Mouse (Mus musculus): Measurements from ENCODE around the gene Pon1.
"Not testable (repeated sequence)": the region's sequence is repeated elsewhere in the genome, so short reads cannot be mapped to it uniquely, and the experiment has no call there.

Gene Pon1

DNA sequence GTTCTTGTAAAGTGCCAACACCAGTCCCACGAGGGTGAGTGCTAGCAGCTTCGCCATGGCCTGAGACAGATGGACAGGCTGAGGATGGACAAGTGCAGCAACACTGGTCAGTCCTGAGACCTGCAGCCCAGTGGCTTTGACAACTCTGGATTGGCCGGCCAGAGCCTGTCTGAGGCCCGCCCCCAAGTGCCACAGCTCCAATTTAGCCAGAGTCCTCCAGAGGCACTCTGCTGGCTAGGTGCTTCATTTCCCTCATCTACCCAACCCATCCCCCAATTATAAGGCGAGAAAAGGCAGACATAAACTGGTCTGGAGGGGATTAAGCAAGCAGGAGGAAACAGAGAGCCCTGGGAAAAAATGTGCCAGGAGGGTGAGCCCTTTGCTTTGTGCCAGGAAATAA lies at the start of gene Pon1:
Gene Pon1, minus strand, starts transcription at position 254 of the 400 bp plus-strand sequence.
- no peak for DNase-seq

DNA sequence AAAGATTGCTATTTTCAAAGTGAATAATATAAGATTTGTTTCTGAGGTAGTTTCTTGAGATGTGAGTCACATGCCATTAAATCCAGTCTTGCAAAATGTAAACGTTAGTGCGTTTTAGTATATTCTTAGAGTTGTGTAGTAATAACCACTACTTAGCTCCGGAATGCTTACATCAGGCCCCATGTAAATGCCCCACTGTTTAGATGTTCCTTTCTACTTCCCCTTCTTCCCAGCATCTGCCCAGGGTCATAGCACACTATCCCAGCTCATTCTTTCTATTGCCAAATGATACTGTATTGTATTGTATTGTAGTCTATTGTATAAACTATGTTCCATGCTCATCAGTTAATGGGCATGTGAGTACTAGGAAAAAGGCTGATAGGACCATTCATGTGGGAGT lies 45.1 kb upstream of the Pon1 start:
- no peak for DNase-seq

DNA sequence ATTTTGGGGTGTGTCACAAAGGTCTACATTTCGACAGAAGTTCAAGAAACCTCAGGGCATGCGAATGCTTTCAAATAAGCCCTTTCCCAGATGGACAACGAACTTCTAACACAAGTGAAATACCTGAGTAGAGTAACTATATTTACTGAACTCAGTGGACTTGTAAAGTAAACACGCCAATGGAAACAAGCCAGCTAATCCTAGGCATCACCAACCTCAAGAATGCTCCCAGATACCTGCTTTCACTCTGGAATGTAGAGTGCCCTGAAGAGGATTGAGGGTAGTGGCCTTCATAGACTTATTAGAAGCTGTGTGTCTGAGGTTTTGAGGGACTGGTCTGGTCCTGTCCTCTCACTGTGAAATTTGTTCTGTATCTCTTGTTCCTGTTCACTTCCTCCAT lies 43.8 kb upstream of the Pon1 start:
- no peak for DNase-seq

DNA sequence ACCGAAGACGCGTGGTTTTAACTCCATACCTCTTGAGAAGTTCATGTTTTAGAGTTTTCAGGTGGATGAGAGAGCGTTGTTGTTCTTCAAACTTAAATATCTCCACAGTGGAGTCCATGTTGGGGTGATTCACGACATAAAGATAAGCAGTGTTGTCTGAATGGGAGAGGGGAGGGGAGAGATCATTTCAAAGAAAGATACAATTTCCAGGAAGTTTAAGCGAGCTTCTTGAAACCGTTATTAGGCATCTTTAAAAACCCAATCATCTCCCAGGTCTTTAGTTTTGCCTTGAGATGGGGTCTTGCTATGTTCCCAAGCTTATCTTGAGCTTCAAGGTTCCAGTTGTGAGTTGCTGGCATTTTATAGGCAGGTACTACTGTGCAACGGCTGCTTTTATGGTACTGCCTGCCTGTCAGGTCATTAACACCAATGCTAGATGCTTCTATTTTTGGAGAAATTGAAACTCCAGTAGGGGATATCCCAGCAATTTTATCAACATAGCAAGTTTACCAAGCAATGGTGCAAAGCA lies 43.2 kb upstream of the Pon1 start:
- no peak for DNase-seq

DNA sequence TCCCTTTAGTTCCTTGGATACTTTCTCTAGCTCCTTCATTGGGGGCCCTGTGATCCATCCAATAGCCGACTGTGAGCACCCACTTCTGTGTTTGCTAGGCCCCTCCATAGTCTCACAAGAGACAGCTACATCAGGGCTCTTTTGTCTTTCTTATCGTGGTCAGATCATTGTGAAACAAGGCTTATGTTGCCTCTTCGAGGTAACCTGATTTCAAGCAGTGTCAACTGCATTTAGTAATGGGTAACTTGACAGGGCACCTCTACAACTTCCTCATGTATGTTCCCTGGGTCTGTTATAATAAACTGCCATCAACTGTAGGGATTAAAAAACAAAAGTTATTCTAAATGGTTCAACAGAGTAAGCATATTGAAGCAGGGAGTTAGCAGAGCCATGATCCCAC lies 40.8 kb upstream of the Pon1 start:
- DNase-seq = no peak

DNA sequence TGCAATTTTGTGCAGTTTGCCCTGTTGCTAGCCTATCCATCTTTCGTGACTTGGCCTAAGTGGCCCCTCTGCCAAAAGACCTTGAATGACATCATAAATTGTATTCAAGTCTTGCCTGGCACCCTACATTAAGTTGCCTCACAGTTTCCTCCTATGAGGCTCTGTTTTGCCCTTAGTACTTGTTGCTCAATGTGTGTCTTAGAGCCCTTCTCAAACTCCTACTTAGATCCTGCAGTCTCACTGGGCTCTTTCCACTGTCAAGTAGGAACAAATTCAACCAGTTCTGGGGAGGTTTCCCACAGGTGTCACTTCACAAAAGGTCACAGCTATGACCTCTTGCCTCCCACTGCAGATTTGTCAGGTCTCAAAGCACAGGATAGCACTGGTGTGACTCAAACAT lies 40.1 kb upstream of the Pon1 start:
- DNase-seq = no peak

- DNase-seq = no peak
These were observed 38.3 kb upstream of the Pon1 start for GRCm38 (mm10) chr6:5232022-5232421.

GRCm38 (mm10) chr6:5230261-5230660 lies 36.5 kb upstream of the Pon1 start:
- peak; percentile 37 to 51 for DNase-seq

DNA sequence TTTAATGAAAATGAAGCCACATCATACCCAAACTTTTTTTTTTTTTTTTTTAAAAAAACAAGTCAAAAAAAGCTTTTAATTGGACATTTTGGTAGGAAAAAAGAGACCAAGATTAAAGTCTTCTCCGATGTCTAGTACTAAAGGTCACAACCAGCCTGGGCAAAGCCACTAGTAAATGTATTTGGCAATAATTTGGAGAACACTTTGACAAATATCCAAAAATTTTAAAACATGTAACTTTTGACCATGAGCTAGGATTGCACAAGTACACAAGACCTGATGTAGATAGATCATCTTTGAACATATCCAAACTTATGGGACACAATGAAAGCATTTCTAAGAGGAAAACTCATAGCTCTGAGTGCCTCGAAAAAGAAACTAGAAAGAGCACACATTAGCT lies 29.8 kb upstream of the Pon1 start:
- DNase-seq = not testable (repeated sequence)

GRCm38 (mm10) chr6:5222080-5222479 lies 28.3 kb upstream of the Pon1 start:
- no peak for DNase-seq

DNA sequence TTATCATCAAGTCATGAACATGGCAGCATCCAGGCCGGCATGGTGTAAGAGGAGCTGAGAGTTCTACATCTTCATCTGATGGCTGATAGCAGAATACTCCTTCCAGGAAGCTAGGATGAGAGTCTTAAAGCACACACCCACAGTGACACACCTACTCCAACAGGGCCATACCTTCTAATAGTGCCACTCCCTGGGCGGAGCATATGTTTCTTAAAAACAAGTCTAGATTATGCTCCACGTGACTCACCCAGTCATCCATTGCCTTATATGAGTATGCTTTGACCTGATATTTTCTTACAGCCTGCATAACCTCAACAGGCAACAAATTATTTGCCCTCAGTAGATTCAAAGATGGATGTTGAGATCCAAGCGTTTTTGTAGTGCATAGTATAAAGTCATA lies 24.4 kb upstream of the Pon1 start:
- DNase-seq = no peak

DNA sequence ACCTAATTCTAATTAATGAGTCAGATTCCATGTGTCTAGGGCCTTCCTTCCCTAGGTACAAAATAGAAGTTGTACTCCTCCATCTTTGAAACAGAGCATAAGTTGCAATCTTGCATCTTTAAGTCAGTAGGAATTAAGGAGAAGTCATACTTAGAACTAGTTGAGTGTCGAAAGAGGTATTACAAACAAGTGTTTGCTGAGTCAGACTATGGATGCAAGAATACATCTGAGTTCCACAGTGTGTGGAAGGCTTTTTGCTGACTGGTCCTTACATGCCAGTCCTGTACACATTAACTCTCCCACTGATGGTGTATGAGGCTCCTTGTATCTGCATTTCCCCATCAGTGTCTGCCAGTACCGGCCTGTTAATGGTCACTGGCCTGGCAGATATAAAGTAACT lies 14.1 kb upstream of the Pon1 start:
- DNase-seq = no peak

DNA sequence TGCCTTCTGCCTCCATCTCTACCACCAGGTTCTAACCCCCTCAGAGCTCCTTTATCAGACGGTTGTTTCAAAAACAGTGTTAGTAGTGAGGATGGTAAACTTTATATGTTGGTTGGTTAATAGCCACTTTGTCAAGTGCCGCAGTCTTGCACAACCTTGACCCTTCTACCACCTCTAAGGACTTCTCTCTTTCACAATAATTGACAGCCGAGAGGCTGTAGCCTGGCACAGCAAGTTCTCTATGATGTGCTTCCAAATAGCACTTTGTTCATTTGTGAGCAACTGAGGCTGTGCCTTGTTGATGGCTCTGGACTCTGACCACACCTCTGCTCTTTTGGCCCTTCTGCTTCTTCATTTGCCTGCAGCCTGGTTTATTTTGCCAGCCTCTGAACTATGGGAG lies 6.2 kb upstream of the Pon1 start:
- no peak for DNase-seq

DNA sequence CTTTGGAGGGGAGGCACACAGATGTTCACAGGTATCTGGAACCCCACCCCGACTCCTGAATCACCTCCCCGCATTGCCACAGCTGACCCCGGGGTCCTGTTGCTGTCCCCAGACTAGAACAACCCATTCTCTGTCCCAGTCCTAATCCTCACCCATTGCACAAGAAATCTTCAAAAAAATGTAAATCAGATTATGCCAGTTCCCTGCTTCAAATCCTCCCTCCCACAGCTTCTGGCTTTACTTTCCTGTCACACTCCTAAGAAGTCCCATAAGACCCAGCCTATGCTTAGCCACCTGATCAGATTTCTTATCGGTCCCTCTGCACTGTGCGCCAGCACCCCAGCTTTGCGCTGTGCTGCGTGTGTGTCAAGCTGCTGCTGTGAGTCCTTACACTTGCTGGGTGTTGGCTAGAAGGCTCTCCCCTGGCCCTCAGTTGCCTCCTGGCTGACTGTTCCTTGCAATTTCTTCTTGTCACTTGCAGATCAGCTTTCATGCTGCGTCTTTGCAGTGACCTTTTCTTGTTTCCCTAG lies 5.7 kb upstream of the Pon1 start:
- no peak for DNase-seq

- DNase-seq = no peak
These were observed 4.8 kb upstream of the Pon1 start for GRCm38 (mm10) chr6:5198590-5198989.

GRCm38 (mm10) chr6:5190761-5191160 lies 3.0 kb downstream of the Pon1 start:
- no peak for DNase-seq

GRCm38 (mm10) chr6:5189507-5189906 lies 4.2 kb downstream of the Pon1 start:
- peak; percentile 8 to 38 for DNase-seq

DNA sequence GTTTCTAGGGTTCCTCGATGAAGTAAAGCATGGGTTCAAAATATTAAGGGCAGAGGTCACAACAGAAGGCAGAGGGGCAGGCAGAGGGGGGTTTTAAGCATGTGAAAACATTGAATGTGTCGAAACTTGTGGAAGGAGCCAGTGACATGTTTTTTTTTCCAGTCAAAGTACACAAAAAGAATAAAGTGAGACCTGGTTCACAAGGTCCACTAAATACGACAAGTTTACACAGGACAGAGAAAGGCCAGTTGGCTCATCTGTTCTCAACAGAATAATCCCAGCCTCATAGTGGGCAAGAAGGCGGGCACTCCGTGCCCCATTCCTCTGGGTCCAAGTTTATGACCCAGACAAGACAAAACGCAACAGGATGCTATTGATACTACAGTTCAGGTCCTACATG lies 4.8 kb downstream of the Pon1 start:
- no peak for DNase-seq

GRCm38 (mm10) chr6:5188036-5188435 lies 5.7 kb downstream of the Pon1 start:
- DNase-seq = no peak

DNA sequence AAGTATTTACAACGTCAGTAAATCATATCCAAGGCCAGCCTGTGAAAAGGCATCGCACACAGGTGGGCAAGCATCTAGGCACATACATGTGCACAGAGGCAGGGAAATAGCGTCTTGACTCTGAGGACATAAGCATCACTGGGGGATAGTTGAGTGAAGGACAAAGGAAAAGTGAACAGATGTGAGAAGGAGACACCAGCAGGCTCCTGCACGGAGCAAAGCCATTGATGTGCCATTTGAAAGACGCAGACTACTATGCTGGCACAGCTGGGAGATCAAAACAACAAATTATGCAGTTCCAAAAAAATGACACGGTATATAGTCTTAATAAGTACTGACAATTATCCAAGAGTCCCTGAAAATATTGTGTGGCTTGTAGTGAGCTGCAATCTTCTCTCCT lies 6.2 kb downstream of the Pon1 start:
- no peak for DNase-seq

- DNase-seq = no peak
These were observed 7.4 kb downstream of the Pon1 start for GRCm38 (mm10) chr6:5186229-5186950.

- DNase-seq = no peak
These were observed 13.1 kb downstream of the Pon1 start for GRCm38 (mm10) chr6:5180645-5181044.

GRCm38 (mm10) chr6:5179189-5179588 lies 14.6 kb downstream of the Pon1 start:
- DNase-seq = no peak

DNA sequence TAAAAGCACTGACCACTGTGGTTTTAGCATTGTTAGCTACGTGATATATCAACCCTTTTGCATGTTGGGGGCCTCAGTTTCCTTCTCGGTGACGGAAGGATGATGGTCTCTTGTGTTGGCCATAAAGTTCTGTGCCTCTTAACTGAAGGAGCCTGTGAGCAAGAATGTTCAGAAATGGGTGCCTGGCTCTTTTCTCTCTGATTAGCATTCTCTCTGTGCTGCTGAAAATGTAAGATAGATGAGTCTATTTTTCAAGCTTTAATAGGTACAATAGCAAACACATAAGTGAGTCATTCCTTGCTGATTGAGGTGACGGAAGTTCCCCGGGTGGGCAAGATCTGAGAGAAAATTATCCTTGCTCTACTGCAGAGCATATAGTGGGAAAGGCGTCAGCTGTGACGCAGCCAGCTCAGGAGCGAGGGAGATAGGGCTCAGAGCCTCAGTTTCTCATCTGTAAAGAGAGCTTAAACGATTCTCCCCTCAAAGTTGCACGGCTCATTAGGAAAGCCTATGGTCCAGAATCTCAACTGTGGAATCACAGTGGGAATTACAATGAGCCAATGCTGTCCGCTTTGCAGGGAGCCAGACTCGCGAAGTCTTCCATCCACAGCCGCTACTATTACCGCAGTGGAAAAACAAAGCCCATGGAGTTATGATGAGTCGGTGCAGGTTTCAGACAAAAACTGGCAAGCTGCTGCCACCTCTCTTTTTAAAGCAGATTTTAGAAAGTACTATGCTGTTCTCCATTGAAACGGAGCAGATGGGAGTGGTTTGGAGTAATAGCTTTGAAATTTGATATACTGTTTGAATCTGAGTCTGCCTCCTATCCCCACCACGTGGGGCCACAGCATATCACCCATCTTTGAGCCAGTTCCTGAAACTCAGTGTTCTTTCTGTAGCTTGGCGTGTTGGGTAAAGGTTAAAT lies 15.5 kb downstream of the Pon1 start:
- no peak for DNase-seq

All from kidney, postnatal 36 days (tissue).